11 mouse cellular contexts compared by ENCODE assay signal in genomic region chr16:4777905-4778609, GRCm38 (mm10). TPM values are rescaled to one million over a fixed set of nuclear protein-coding genes. Genes with fewer than 3 reads are reported as not detected.
DNase-seq lines count a peak whose midpoint lies in the region; ATAC-seq and TF ChIP-seq lines count a peak whose summit lies in the region.
"Had no signal": no experiment of that assay in that cellular context is flagged by ENCODE, and none has a peak within 500 bp of the region (broad histone marks: within the 10 kb centered on the region; RNA-seq: fewer than 3 reads in every experiment).

No protein-coding gene starts in this region.

- no peak overlapping the region for H3K4me2 ChIP-seq in stomach, postnatal 0 days (replicated peaks; ENCODE audit: low read depth)
- no peak overlapping the region for H3K4me2 ChIP-seq in forebrain, embryonic 16.5 days (ENCODE audit: low read length)
- H3K4me2 ChIP-seq: heart, embryonic 13.5 days had no signal

- no peaks in the 10 kb centered on the region for H3K9me3 ChIP-seq in stomach, postnatal 0 days (ENCODE audit: control insufficient read depth, low read length)
- no peaks in the 10 kb centered on the region for H3K9me3 ChIP-seq in forebrain, embryonic 16.5 days (ENCODE audit: control insufficient read depth, low read length)
- H3K9me3 ChIP-seq: heart, embryonic 13.5 days; limb, embryonic 10.5 days had no signal

- TF ChIP-seq CTCF in stomach, postnatal 0 days (IDR thresholded peaks at IDR 0.05; ENCODE audit: low read depth) = no peak

- no peaks in the 10 kb centered on the region; the same call in 1 of the 2 replicates for H3K36me3 ChIP-seq in stomach, postnatal 0 days (ENCODE audit: control insufficient read depth, insufficient read depth, low read length)
- H3K36me3 ChIP-seq in forebrain, embryonic 16.5 days (ENCODE audit: control insufficient read depth, insufficient read depth) = no peaks in the 10 kb centered on the region

- H3K9ac ChIP-seq in stomach, postnatal 0 days (ENCODE audit: low read length) = no peak overlapping the region
- H3K9ac ChIP-seq in forebrain, embryonic 16.5 days (replicated peaks; ENCODE audit: low read depth, low read length) = no peak overlapping the region
- H3K9ac ChIP-seq: heart, embryonic 13.5 days had no signal

- peaks cover 8% of the 10 kb centered on the region for H3K4me1 ChIP-seq in stomach, postnatal 0 days (replicated peaks; ENCODE audit: control insufficient read depth, insufficient read depth)
- H3K4me1 ChIP-seq in forebrain, embryonic 16.5 days (replicated peaks; ENCODE audit: control insufficient read depth, insufficient read depth, low read length) = peaks cover 17% of the 10 kb centered on the region
- H3K4me1 ChIP-seq: limb, embryonic 10.5 days had no signal

- peak; percentile 94 for ATAC-seq in stomach, postnatal 0 days (ENCODE audit: low FRiP score, low TSS enrichment)
- no peak for ATAC-seq in forebrain, embryonic 16.5 days
- ATAC-seq: hindbrain, postnatal 0 days had no signal

- no peaks in the 10 kb centered on the region for H3K27me3 ChIP-seq in stomach, postnatal 0 days (ENCODE audit: control insufficient read depth, insufficient read depth, low read length)
- H3K27me3 ChIP-seq in forebrain, embryonic 16.5 days (replicated peaks; ENCODE audit: control insufficient read depth, insufficient read depth, low read length) = no peaks in the 10 kb centered on the region
- H3K27me3 ChIP-seq: heart, embryonic 13.5 days; Patski had no signal

- TF ChIP-seq EP300 in stomach, postnatal 0 days (optimal IDR thresholded peaks at IDR 0.05) = no peak

- DNase-seq in layer of hippocampus, adult 9-11 months = peak; percentile 67
- DNase-seq in layer of hippocampus, postnatal 14 days (ENCODE audit: low spot score in 2 of 2) = no peak
- DNase-seq in brain, adult 2 months (ENCODE audit: low read depth, low spot score) = peak; percentile 85
- DNase-seq in kidney, adult 9 months = peak; percentile 74
- DNase-seq in stomach, postnatal 0 days (ENCODE audit: low spot score) = peak; percentile 73
- no peak for DNase-seq in MN1 (ENCODE audit: low spot score)

- WGBS in stomach, postnatal 0 days = 68% methylated on average over 4 of the region's 4 CpGs
- 98% methylated on average over 4 of the region's 4 CpGs for WGBS in forebrain, embryonic 16.5 days

- no peak overlapping the region for H3K4me3 ChIP-seq in stomach, postnatal 0 days (ENCODE audit: low read depth, low read length)
- no peak overlapping the region for H3K4me3 ChIP-seq in forebrain, embryonic 16.5 days (replicated peaks; ENCODE audit: low read length)
- H3K4me3 ChIP-seq: heart, embryonic 13.5 days; limb, embryonic 10.5 days had no signal

- H3K27ac ChIP-seq in stomach, postnatal 0 days (replicated peaks) = peak overlapping the region; percentile 35; the same call in 1 of the 2 replicates
- no peak overlapping the region for H3K27ac ChIP-seq in forebrain, embryonic 16.5 days (ENCODE audit: low read length)
- H3K27ac ChIP-seq: heart, embryonic 13.5 days; hindbrain, postnatal 0 days; limb, embryonic 10.5 days had no signal

RNA-seq across cellular contexts. Expression of gene Cdip1, which starts 12.0 kb away (rescaled TPM):
- total RNA-seq in layer of hippocampus, postnatal 14 days (2021) = 100 to 1,000 TPM; 188 to 191 TPM
- 35.4 and 38.8 TPM in 2 replicates for polyA plus RNA-seq in stomach, postnatal 0 days (2015; fragmentation: Nextera tagmentation; extraction: Ambion mirVana)
- 107 and 119 TPM in 2 replicates for polyA plus RNA-seq in forebrain, embryonic 16.5 days (2015; fragmentation: Nextera tagmentation; extraction: Ambion mirVana)

RNA-seq across cellular contexts. Expression of gene Hmox2, which starts 51.9 kb away (rescaled TPM):
- total RNA-seq in layer of hippocampus, postnatal 14 days (2021) = 10 to 100 TPM; 81.9 to 84.3 TPM
- 57.4 and 60.6 TPM in 2 replicates for polyA plus RNA-seq in stomach, postnatal 0 days (2015; fragmentation: Nextera tagmentation; extraction: Ambion mirVana)
- 83.1 and 99.5 TPM in 2 replicates for polyA plus RNA-seq in forebrain, embryonic 16.5 days (2015; fragmentation: Nextera tagmentation; extraction: Ambion mirVana)

RNA-seq across cellular contexts. Expression of gene 4930562C15Rik, which starts 57.2 kb away (rescaled TPM):
- total RNA-seq in layer of hippocampus, postnatal 14 days (2021) = not detected
- polyA plus RNA-seq in stomach, postnatal 0 days (2015; fragmentation: Nextera tagmentation; extraction: Ambion mirVana) = 0.23 and 0.32 TPM in 2 replicates
- 0.15 and 0.80 TPM in 2 replicates for polyA plus RNA-seq in forebrain, embryonic 16.5 days (2015; fragmentation: Nextera tagmentation; extraction: Ambion mirVana)
- total RNA-seq: hindbrain, postnatal 0 days had no signal

RNA-seq across cellular contexts. Expression of gene Nmral1, which starts 58.9 kb away (rescaled TPM):
- total RNA-seq in layer of hippocampus, postnatal 14 days (2021) = 10 to 100 TPM; 11.7 to 11.9 TPM
- 15.5 and 17.2 TPM in 2 replicates for polyA plus RNA-seq in stomach, postnatal 0 days (2015; fragmentation: Nextera tagmentation; extraction: Ambion mirVana)
- 88.8 and 94.4 TPM in 2 replicates for polyA plus RNA-seq in forebrain, embryonic 16.5 days (2015; fragmentation: Nextera tagmentation; extraction: Ambion mirVana)

Comparison
In these comparisons a context has a peak if more than half of its experiments do, and no peak if none do; other contexts are left out.
1. DNase-seq: peak in layer of hippocampus, adult 9-11 months (single experiment), brain, adult 2 months (single experiment), kidney, adult 9 months (single experiment) and stomach, postnatal 0 days (single experiment); none in layer of hippocampus, postnatal 14 days (0 of 2) and MN1 (single experiment).